Mouse (Mus musculus): ENCODE measurements around the gene Fkbpl.

- TF ChIP-seq CTCF (IDR thresholded peaks at IDR 0.05; ENCODE audit: borderline replicate concordance, insufficient read depth, low read depth, low read length) = no peak
- TF ChIP-seq POLR2A (IDR thresholded peaks at IDR 0.05; ENCODE audit: borderline replicate concordance, insufficient read depth, low read length) = no peak
These were observed 3.8 kb downstream of the Fkbpl start for GRCm38 (mm10) chr17:34648141-34648890.
